Mouse (Mus musculus) spleen, adult 12 weeks (tissue): Measurements from ENCODE around the gene Gcnt2.
"Not testable (repeated sequence)": the region's sequence is repeated elsewhere in the genome, so short reads cannot be mapped to it uniquely, and the experiment has no call there.

Experiments used
- DNase-seq: peaks from one replicate; pipeline ENCODE4 v3.0.0; 2022; ENCODE audit warnings: low spot score

Gene Gcnt2

DNA sequence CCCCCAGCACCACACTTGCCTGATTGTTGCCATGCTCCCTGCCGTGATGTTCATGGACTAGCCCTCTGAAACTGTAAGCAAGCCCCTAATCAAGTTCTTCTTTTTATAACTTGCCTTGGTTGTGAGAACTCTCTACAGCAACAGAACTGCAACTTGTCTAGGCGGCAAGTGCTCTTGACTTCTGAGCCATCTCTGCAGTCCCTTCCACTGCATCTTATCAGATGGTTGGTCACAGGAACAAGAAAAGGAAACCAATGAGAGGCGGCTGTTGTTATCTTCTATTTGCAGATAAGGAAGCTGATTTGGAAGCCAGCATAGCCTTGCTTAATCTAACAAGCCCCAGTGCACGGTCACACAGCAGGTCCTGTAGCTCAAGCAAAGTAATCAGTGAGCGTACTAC is 14.5 kb downstream of the Gcnt2 start:
- no peak for DNase-seq

DNA sequence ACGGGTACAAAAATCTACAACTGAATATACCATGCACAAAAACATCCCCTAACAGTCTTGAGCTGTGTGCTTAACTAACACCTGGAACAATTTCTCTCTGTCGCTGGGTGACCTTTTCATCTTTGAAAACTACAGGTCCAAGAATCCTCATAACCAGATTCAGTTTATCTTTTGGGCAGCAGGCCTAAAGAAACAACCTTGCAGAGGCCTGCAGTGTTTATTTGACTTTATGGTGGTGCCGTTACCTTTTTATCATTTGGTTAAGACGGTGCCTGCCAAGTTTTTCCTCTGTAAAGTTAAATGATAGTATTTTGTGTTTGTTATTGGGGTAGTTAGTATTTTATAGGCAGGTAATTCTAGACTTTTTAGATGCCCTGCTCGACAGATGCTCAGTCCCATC is 15.9 kb downstream of the Gcnt2 start:
- no peak for DNase-seq

DNA sequence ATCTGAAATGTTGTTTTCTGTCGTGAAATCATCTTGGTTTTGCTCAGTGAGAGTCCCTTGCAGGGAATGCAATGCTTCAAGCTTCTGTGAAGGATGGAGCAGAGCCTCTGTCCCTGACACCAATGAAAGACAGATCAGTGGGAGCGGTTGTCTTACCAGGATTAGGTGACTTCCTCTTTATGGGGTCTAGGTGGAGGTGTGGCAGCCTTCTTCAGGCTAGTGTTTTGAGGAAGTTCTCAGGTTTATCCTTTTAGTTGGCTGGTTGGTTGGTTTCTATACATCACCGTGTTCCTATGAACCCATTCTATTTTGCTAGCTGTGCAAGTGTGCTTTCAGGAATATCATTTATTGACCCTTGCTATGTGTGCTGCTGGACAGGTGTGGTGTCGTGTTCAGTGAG is 18.0 kb downstream of the Gcnt2 start:
- DNase-seq, result no peak

DNA sequence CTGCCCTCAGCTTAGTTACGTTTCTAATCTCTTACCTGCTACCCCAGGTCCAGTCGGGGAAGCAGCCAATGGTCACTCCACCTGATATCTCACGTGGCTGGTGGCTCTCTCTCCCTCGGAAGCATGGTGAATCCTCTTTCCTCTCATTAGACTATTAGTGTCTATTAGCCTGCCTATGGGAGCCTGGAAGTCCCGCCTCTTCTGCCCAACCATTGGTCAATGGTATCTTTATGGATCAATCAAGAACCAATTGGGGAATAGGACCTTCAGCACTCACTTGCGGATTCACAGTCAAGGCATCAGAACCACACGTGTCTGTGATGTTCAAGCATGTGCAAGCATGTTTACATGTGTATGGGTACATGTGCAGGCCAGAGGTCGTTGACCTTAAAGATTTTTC is 21.0 kb downstream of the Gcnt2 start:
- DNase-seq, result no peak

DNA sequence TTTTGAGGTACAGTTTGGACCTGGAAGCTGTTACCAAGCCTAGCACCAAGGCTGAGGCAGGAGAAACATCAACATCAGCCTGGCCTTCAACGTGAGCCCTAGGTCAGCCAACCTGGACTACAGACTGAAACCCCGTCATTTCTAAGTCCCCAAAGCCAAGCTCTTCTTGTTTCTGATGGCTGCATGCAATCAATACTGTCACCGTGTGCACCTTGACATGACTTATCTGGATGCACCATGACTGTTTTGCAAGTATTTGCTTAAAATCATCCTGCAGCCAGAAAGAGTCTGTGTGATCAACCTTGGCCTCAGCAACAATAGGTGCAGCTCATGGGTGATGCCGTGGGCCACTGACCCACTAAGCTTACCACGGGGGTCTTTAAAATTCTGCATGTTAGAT is 23.1 kb downstream of the Gcnt2 start:
- no peak for DNase-seq

DNA sequence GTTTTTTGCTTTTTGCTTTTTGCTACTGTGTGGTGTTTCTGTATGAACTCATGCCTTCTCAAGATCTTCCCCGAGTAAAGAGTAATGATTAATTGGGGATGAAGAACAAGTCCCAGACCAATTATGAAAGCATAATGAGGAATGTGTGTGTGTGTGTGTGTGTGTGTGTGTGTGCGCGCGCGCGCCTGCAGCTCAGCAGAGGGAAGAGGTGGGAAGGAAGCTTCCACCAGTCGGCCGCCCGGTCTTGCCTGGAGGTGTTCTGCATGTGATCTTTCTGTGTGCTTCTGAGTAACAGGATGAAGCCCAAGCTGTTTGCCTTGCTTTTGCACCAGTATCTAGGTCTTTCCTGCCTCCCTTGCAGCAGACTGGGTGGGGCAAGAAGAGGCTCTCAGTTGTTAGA is 24.3 kb downstream of the Gcnt2 start:
- DNase-seq, result no peak

DNA sequence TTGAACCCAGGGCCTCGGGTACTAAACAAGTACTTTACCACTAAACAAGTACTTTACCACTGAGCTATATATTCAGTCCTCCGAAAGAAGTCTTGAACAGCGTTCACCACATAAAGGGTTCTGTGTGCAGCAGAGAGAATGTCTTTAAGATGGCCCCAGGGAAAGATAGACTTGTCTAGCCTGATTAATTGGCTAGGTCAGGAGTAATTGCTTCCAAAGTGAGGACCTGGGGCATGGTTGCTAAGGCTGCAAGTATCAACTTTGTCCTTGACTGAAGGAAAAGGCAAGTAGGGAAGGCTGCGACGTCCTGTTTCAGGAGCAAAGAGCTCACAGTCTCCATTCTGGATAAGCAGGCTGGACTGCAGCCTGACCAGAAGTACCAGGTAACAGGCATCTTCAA is 25.3 kb downstream of the Gcnt2 start:
- DNase-seq, result no peak

DNA sequence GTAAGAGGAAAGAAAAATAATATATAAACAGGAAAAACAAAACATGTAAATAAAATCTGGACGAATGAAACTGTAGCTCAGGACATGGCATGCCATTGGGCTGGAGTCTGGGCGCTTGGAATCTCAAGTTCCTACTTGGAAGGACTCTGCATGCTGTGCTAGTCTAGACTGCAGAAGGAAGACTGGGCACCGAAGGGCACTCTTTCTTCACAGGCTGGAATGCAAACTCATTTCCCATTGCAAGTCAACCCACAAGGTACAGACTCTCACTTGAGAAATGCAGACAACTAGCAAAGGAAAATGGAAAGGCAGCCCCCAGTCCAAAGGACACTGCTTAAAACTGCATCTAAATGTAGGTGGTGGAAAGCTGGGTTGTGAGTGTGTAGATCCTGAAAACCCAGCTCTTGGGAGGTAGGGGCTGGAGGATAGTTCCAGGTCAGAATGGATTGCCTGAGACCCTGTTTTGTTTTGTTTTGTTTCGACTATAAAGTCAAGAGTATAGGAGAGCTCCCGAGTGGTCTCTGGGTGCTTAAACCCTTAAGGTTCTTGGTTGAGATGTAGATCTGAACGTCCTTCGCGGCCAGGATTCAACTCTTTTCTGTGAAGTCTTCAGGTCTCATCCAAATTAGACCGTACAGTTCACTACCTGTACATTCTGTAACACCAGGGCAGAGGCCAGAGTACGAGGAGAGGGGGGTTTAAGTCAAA is 26.5 kb downstream of the Gcnt2 start:
- DNase-seq, result no peak

DNA sequence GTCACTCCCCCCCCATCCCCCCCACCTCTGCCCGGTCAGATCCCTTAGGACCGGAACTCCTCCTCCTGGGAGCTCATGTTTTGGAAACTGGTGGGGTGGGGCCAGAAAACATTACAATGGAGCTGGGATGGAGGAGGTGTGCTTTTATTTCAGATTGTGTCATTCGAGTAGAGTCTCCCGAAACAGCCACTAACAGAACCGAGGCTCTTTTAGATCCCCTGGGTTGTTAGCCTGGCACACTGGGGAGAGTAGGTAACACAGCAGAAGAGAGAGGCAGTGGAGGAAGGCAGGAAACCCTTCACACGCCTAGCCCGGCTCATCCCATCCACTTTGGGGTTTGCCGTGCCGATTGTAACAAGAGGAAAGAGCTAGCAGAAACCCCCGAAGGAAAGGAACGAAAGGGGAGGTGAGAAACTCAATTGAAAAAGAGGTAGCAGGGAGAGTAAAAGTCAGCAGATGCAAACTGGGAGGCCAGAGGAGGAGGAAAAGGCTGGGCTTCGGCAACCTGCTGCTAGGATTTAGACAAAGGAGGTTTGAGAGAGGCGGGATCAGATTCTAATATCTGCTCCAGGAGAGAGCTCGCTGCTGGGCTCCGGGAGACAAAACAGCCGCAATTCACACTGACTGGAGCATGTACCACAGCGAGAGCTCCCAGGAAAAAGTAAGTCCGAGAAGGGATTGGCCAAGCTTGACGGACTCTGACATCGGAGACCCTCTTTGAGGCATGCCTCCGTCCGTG is 27.3 kb downstream of the Gcnt2 start:
- no peak for DNase-seq

DNA sequence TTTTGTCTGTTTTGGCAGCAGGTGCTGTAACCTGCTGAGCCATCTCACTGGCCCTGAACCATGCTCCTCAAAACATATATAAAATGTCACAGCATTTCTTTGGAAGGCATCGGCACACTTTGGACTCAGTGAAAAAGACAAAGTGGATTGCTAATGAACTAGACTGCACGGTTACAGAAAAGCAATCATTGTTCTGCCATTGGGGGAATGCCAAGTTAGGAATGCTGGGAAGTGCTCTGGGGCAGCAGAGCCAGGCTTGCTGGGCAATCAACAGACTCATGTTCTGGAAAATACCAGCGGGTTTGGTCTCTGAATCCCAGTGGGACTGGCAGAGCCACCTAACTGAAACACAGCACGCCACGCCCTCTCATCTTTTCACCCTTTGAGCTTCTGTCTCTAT is 31.0 kb downstream of the Gcnt2 start:
- no peak for DNase-seq

DNA sequence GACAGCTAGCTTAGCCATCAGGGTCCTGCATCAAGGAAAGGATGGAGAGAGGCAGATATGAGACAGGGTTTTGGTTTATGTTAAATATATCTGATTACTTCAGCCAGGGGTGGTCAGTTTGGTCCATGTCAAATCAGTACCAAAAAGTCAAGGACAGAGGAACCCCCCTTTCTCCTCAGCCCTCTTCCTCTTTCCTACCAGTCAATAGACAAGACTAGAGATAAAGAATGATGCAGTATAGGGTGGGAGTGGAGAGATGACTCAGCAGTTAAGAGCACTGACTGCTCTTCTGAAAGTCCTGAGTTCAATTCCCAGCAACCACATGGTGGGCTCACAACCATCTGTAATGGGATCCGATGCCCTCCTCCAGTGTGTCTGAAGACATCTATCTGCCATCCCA is 31.8 kb downstream of the Gcnt2 start:
- not testable (repeated sequence) for DNase-seq

DNA sequence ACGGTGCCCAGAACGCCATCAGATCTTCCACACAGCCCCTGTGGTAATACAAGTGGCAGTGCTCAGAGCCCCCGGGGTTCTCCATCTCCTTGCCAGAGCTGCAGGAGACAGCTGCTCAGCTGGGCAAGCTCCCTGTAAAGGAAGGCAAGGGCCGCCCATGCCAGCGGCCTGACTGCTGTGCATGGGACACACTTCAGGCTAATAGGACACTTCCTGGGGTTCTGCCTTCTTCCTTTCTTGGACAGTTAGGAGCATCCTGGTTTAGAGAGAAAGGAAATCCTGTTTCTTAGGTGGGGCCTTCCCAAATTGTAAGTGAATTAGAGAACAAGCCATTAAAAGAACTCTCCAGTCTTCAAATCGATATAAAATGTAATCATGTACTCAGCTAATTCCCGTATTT is 32.5 kb downstream of the Gcnt2 start:
- DNase-seq, result no peak

DNA sequence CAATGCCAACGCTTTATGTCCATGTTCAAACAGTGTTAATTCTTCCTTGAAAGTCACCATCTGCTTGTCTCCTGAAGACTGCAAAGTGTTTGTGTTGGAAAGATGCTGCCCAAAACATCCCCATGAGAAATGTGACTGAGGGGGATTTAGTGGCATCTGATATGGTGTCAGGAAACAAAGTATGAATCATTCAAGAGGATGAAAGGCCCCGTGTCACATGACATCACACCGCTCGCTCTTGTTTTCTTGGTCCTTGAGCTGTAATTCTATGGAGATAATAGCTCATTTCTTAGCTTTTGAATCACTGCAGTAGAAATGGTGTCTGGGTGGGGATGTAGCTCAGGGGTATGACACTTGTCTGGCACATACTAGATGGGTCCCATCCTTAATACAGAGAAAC is 33.0 kb downstream of the Gcnt2 start:
- no peak for DNase-seq

DNA sequence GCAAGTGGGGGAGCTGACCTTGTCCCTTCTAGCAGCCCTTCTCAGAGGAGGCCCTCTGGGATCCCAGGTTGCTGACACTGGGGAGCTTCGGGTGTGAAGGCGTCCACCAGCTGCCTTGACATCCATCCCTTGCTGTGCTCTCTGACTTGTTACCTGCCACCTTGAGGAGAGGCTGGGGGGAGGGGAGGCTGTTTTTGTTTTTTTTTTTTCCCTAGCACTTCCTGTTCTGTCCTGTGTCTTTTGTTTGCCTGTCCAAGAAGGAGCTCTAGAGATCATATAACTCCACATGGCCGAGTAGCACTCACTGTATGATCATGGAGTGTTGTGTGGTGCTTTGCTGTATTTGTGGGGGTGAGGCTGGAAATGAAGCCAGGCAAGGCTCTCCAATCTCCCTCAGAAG is 34.0 kb downstream of the Gcnt2 start:
- no peak for DNase-seq

DNA sequence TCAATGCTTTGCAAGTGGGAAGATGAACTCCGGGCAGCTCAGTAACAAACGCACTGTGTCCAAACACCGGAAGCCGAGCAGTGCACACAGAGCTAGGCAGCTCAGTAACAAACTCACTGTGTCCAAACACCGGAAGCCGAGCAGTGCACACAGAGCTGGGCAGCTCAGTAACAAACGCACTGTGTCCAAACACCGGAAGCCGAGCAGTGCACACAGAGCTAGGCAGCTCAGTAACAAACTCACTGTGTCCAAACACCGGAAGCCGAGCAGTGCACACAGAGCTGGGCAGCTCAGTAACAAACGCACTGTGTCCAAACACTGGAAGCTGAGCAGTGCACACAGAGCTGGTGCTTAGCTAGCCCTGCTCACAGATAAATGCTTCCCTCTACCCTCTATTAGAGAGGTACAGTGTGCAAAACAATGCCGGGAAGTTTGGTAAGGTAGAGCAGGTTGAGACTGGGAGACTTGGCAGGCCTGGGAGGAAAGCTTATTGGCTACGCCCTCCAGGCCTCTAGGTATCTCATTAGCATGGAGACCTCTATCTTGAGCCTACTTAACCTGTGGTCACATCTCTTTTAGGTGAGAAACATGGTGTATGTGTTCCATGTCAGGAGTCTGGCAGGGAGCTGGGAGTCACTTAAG is 38.6 kb downstream of the Gcnt2 start:
- DNase-seq, result not testable (repeated sequence)

DNA sequence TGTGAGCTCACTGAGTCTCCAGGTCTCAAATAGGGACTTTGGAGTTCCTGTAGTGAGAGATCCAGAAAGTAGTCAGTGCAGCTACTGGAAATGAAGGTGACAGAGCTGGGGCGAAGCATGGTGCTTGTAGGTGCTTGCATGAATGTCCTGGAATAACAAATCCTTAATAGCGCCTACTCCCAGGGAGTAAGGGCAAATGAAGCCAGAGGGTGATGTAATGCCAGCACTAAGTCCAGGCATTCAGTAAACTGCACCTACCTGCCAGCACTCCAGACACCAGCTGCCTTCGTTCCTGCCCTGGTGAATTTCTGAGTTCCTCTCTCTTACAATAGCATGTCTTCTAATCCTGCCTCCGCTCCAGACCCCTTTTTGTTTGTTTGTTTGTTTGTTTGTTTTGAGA is 39.1 kb downstream of the Gcnt2 start:
- no peak for DNase-seq

DNA sequence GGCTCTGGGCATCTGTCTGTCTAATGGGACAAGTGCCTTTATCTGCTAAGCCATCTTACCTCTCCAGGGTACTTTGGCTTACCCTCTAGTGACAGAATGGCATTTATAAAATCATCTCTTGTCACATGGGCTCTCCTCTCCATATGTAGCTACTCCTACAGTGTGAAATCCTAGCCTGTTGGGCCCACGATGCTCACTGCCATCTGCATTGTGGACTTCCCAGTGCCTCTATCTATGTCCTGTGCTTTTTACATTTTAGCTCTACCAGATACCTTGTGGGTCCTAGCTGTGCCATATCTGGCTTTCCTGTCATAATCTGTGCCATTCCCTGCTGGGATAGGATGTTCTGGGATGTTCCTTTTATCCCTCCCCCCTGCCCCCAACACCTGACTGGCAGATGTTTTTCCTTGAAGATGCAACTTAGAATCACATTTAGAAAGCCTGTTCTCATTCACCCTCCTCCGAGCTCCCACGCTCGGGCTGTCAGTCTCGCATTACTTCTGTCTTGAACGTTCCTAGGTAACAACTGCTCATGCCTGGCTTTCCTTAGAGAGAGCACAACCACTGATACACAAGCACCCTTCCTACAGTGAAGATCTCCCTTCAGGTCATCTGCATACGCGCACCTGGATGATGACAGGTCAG is 39.9 kb downstream of the Gcnt2 start:
- no peak for DNase-seq

DNA sequence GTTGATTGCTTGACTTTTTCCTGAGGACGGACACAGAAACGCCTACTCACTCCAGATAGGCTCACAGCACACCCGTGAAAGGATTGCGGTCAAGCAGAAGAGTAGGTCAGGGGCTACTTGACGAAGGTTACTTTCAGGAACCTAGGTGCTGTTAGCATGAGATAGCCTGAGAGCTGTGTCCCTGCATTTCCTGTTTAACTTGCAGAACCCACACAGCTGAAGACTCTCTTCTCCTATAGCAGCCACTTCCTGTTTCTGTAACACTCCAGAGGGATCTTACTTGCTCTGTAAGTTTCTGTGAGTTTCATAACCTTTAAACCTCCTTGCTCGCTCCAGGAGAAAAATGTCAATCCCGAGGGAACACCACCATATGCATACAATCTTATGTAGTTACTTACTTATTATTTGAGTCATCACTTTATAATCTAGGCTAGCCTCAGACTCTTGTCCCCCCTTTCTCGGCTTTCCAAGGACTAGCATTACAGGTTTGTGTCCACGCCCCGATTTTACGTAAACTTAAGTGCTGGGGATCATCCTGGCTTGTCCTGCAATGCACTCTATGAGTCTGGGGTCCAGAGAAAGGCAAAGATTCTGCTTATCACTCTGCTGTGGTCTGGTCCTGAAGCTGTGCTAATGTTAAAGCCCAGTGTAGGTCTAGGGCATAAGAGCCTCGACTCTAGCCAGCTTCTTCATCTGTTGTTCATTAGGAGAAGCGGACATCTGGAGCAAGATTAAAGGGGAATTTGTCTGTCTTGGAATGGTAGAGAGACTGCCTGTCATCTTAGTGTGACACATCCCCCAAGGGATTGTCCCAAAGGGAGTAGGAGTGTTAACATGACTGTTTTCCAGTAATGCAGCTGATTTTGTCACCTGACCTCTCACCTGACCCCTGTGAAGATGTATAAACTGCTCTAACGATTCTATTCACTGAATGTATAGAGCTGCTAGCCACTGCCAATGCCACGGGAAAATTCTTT is 40.7 kb downstream of the Gcnt2 start:
- DNase-seq, result no peak

DNA sequence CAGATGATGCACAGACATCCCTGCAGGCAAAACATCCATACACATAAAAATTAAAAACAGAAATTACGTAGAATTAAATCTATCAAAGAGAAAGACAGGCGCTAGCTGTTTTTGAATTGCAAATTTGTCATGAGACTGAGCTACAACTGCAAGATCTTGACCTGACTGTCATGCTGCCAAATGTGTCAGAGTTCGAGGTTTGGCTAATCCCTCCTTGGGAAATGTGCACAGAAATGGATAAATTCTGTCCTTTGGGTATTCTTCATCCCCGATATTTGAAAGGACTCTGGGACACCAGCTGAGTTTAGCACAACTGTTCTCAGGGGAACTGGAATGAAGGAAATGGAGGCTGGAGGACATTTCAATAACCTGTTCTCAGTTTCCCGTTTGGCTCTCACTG is 41.7 kb downstream of the Gcnt2 start:
- DNase-seq, result no peak

DNA sequence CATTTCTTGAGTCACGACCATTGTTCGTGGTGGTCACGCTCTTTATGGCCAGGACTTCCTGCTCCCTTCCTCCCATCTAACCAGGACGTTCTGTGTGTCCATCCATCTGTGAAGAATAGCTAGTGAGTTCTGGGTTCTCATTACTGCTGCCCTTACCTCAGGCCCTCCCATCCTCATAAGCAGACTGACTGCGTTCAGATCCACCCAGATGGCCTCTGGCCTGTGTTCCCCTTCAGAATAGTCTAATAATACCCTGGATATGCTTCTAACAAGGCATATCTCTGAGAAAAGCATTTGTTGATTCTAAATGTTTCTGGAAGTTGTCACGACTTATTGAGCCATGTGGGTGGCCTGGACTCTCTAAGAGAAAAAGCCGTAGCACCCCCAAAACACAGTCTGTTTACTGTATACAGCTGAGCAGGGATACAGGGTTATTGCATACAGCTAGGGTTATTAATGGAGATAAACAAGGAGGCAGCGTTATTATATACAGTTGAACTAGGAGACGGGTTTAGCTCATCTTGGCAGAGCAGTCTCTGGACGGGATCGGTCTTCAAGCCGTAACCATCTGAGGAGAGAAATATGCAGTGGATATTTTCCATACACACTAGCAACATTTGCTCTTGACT is 42.4 kb downstream of the Gcnt2 start:
- no peak for DNase-seq

DNA sequence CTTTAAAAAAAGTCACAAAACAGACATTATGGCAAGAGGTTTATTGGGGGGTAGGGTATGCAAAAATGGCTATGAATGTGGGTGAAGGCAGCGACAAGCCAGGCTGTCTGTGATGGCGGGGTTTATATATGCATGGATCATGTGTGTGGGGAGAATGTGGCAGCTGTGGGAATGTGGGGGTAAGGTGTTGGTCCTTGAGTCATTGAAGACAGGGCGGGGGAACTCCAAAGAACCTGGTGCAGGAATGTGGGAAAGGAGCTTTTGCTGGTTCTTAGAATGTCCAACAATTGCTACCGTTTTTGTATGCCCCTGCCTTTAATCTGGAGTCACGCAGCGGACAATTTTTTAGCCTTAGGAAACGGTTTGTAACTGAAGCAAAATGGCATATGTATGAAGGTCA is 44.5 kb downstream of the Gcnt2 start:
- DNase-seq, result no peak
